Mouse (Mus musculus): ENCODE measurements at regions not wholly inside any gene's neighbourhood (a gene's known extent, or its start where the extent isn't known, plus 50 kb on each side); places are given as distances from the start of the nearest gene placed in this dataset.

DNA sequence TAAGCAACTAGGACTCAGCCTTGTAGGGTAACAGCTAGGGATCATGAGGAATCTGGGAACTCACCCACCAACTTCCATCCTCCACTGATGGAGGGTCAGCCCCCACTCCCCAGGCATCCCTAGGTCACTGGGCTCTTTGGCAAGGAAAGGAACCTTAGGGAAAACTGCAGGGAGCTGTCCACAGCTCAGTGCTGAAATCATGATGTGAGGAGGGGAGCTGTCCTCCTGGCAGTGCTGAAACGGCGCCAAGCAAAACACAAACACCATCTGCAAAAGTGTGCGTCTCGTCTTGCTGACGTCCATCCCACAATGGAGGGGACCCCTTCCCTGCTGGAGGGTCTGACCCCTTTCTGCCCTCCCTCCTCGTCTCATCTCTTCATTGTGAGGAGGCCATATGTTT, 68.6 kb upstream of the Rph3a start:
- DNase-seq (ENCODE audit: low spot score in 2 of 2) = peak; percentile 15 to 50

DNA sequence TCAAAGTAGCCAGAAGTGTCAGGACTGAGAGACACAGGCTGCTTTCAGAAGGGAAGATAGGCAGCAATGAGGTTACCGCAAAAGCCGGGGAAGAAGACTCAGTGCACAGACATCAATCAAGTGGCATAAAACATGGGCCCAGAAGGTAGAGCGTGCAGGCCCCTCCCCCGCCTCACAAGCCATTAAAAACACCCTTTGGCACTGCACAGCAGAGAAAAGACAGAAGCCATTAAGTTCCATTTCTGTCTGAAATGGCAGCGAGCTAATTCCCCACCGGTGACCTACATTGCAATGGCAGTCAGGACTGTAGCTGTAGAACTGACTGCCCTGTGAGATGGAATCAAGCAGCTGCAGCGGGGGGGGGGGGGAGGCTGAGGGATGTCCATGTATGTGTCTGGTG, 66.8 kb upstream of the Rph3a start:
- no peak for DNase-seq (ENCODE audit: low spot score in 2 of 2)

DNA sequence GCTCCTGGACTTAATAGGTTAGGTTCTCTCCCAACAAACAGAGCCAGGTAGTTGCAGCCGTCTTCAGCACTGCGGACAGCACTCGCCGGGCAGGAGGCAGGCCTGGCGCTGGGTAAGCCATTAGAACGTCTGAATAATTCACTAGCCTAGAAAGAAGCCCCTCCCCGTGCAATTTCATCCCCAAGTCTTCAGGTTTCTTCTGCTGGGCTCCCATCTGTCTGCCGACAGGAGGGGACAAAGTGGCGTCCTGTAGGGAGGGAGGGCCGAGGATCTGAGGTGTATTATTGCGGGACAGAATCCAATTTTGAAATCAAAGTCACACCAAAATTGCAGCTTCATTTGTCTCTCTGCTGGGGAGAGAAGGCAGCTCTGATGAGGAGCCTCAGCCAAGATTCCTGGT, 58.9 kb upstream of the Rph3a start:
- peak in 1 of 2 experiments; percentile 14 for DNase-seq (ENCODE audit: low spot score in 2 of 2)

DNA sequence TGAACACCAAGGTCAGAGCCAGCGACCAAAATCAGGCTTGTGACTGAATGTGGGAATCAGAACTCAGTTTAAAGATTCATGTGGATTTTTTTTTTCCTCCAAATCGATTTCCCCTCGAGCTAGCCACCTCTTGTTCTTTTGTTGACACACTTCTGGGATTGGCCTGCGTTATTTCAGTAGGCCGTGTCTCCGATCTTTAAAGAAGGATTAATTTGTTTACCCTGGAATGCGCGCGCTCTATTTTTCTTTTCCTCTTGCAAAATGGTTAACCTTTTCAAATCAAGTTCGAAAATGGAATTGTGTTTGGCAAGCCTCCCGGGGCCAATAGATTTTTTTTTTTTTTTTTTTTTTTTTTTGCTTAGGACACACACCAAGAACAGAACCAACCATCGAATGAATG, 54.8 kb upstream of the Rph3a start:
- DNase-seq (ENCODE audit: low spot score in 2 of 2) = no peak

DNA sequence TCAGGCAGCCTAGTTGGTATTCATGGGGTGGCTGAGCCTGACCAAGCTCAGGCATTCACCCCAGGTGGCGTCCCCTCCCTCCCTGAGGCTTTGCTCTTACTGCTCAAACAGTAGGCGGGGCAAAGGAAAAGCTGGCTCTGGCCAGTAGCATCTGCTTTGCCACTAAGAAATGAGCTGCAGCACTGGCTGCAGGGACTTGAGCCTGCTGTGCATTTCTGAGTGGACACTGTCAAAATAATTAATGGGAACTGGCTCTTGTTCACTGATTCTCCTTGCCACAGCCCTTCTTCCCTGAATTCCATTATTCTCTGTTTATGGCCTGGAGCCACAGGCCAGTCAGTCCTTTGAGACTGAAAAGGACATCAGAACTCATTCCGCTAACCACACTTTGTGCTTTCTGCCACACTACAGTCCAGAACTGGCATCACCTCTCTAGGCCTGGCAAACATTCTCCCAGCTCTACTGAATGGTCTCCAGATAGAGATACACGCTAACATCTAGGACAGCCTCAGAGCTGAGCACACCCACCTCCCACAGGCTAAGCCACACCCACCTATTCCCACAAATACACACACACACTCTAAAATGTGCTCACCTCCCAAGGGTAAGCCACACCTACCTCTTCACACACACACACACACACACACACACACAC, 53.2 kb upstream of the Rph3a start:
- no peak for DNase-seq (ENCODE audit: low spot score in 2 of 2)

DNA sequence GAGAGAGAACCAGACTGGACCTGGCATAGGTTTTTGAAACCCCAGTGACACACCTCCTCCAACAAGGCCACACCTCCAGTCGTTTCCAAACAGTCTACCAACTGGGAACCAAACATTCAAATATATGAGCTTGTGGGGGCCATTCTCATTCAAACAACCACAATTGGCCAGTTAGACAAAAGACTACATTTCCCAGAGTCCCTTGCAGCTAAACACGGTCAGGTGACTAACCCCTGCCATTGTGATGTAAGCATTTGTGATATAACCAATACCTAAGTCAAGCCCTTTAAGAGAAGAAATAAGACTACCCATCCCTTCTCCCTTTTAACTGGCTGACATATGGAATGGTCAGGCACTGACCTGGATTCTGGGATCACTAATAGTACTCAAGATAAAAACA, 51.8 kb upstream of the Rph3a start:
- DNase-seq (ENCODE audit: low spot score in 2 of 2) = no peak
